Mouse (Mus musculus): Measurements from ENCODE around the gene Stk39. TPM values are rescaled to one million over a fixed set of nuclear protein-coding genes. Genes with fewer than 3 reads are reported as not detected.

Stk39 gene
- total RNA-seq, 1 experiment, result 5.0 TPM

DNA sequence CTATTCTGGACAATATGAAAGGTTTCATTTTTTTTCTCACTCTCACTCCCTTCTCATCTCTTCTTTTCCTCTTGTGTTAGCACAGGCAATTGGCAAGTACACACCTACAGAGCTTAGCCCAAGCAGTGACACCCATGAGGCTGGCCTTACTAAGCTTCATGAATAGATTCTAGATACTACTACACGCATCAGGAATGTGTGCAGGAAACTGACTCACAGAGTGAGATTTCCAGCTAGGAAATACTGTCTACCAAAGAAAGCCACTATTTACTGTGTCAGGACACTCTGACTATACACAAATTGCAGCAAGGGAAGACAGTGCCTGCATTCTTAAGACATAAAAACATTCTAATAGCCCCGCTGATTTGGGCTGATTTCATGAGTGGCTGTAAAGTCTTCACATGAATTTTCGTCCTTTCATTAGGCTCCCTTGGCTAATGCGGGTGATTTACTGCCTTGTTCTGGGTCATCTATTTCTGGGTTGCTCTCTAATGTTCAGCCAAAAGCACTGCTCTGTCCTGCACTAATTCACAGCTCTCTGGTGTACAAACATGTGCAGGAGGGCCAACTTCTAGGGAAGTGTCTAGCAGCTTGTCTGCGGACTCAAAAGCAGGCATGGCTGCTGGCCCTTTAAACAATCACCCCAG is 249.7 kb downstream of the Stk39 start:
- Histone ChIP-seq H3K4me3 (ENCODE audit: insufficient read depth in 1 of 2, low read depth in 1 of 2, low read length in 2 of 2, poor library complexity in 1 of 2, severe bottlenecking in 1 of 2) (no peak overlapping the region), H3K4me1 (ENCODE audit: control insufficient read depth in 2 of 2, insufficient read depth in 2 of 2, low read length in 2 of 2, poor library complexity in 1 of 2) (peaks cover 0 to 1% of the 10 kb centered on the region in 2 experiments; a peak in 1 of 4 replicates), H3K9ac (ENCODE audit: insufficient read depth, low read depth, low read length, poor library complexity, severe bottlenecking) (no peak overlapping the region), H3K9me3 (ENCODE audit: control insufficient read depth, insufficient read depth, low read depth, low read length) (no peaks in the 10 kb centered on the region), H3K27ac (ENCODE audit: insufficient read depth, low read depth, low read length, poor library complexity, severe bottlenecking) (no peak overlapping the region), H3K36me3 (ENCODE audit: control insufficient read depth, insufficient read depth, low read length, poor library complexity, severe bottlenecking) (no peaks in the 10 kb centered on the region; the same call in 1 of the 2 replicates)
- TF ChIP-seq HCFC1 (IDR thresholded peaks at IDR 0.05; ENCODE audit: borderline replicate concordance, insufficient read depth, low read length) (no peak), MAFK (IDR thresholded peaks at IDR 0.05; ENCODE audit: insufficient read depth, low read depth, low read length) (no peak)
- no peak for DNase-seq (ENCODE audit: low read depth, low spot score)
- in situ Hi-C loops (cut with MboI; ENCODE audit: low sequenced_read_pairs in 2 of 2, unreplicated experiment in 2 of 2), result no loop called here

DNA sequence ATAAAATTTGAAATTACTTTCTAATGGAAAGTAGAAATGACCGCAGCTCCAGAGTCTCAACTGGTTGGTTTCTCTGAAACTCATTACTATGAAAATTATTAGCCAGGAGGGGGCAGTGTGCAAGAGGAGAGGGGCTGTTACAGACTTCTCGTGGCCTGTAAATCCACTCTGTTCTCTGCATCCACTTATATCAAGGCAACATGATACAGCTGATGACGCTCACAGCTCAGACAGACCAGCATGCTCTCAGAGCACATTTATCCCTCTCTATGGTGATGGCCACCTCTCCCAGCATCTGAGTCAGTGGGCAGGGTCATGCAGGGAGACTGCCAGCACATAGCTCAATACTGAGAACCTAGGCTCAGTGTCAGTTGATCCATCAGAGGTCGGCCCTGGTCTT is 250.8 kb downstream of the Stk39 start:
- no peak overlapping the region for H3K9ac ChIP-seq (ENCODE audit: insufficient read depth, low read depth, low read length, poor library complexity, severe bottlenecking)
- no peak overlapping the region for H3K27ac ChIP-seq (ENCODE audit: insufficient read depth, low read depth, low read length, poor library complexity, severe bottlenecking)
- no peak overlapping the region for H3K4me3 ChIP-seq (ENCODE audit: insufficient read depth in 1 of 2, low read depth in 1 of 2, low read length in 2 of 2, poor library complexity in 1 of 2, severe bottlenecking in 1 of 2)
- no peak for DNase-seq (ENCODE audit: low read depth, low spot score)
- no peaks in the 10 kb centered on the region for H3K36me3 ChIP-seq (ENCODE audit: control insufficient read depth, insufficient read depth, low read length, poor library complexity, severe bottlenecking)
- TF ChIP-seq HCFC1 (IDR thresholded peaks at IDR 0.05; ENCODE audit: borderline replicate concordance, insufficient read depth, low read length) (no peak), ZC3H11A (IDR thresholded peaks at IDR 0.05; ENCODE audit: borderline replicate concordance, low read depth, low read length) (no peak), CHD2 (IDR thresholded peaks at IDR 0.05; ENCODE audit: low read depth, low read length) (no peak), ZNF384 (IDR thresholded peaks at IDR 0.05; ENCODE audit: low read depth, low read length) (no peak), MAFK (IDR thresholded peaks at IDR 0.05; ENCODE audit: insufficient read depth, low read depth, low read length) (no peak)
- no peaks in the 10 kb centered on the region for H3K9me3 ChIP-seq (ENCODE audit: control insufficient read depth, insufficient read depth, low read depth, low read length)
- in situ Hi-C loops (cut with MboI; ENCODE audit: low sequenced_read_pairs in 2 of 2, unreplicated experiment in 2 of 2), result no loop called here
- peaks cover 0 to 1% of the 10 kb centered on the region in 2 experiments; a peak in 1 of 4 replicates for H3K4me1 ChIP-seq (ENCODE audit: control insufficient read depth in 2 of 2, insufficient read depth in 2 of 2, low read length in 2 of 2, poor library complexity in 1 of 2)

DNA sequence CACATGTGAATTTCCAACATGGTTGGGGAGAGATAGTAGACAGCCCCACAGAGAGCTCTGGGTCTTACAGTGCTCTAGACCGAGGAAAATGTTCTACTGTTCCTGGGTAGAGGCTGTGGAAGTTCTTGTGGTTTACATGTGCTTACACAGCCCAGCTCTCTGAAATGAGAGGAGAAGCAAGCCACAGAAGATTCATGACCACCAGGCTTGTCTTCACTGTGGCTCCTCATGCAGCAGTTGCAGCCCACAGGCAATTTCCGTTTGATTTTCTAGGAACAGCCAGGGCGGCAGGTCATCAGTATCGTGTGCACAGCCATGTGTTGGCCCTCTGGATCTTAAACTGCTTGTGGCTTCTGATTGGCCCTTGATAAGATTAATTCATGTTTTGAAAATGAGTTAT is 252.2 kb downstream of the Stk39 start:
- Histone ChIP-seq H3K4me3 (ENCODE audit: insufficient read depth in 1 of 2, low read depth in 1 of 2, low read length in 2 of 2, poor library complexity in 1 of 2, severe bottlenecking in 1 of 2) (no peak overlapping the region), H3K9ac (ENCODE audit: insufficient read depth, low read depth, low read length, poor library complexity, severe bottlenecking) (no peak overlapping the region), H3K36me3 (ENCODE audit: control insufficient read depth, insufficient read depth, low read length, poor library complexity, severe bottlenecking) (no peaks in the 10 kb centered on the region), H3K9me3 (ENCODE audit: control insufficient read depth, insufficient read depth, low read depth, low read length) (no peaks in the 10 kb centered on the region), H3K4me1 (ENCODE audit: control insufficient read depth in 2 of 2, insufficient read depth in 2 of 2, low read length in 2 of 2, poor library complexity in 1 of 2) (peaks cover 0 to 1% of the 10 kb centered on the region in 2 experiments; a peak in 1 of 4 replicates), H3K27ac (ENCODE audit: insufficient read depth, low read depth, low read length, poor library complexity, severe bottlenecking) (no peak overlapping the region)
- no peak for TF ChIP-seq ZC3H11A (IDR thresholded peaks at IDR 0.05; ENCODE audit: borderline replicate concordance, low read depth, low read length)
- no peak for TF ChIP-seq ZNF384 (IDR thresholded peaks at IDR 0.05; ENCODE audit: low read depth, low read length)
- no peak for TF ChIP-seq HCFC1 (IDR thresholded peaks at IDR 0.05; ENCODE audit: borderline replicate concordance, insufficient read depth, low read length)
- no peak for TF ChIP-seq CHD2 (IDR thresholded peaks at IDR 0.05; ENCODE audit: low read depth, low read length)
- TF ChIP-seq MAFK (IDR thresholded peaks at IDR 0.05; ENCODE audit: insufficient read depth, low read depth, low read length), result no peak
- no peak for DNase-seq (ENCODE audit: low read depth, low spot score)
- in situ Hi-C loops (cut with MboI; ENCODE audit: low sequenced_read_pairs in 2 of 2, unreplicated experiment in 2 of 2), result loop anchor here in 1 of 2 experiments (10.0 kb wide), 1 partner anchor 135 kb away; no protein-coding TSS in a partner anchor

DNA sequence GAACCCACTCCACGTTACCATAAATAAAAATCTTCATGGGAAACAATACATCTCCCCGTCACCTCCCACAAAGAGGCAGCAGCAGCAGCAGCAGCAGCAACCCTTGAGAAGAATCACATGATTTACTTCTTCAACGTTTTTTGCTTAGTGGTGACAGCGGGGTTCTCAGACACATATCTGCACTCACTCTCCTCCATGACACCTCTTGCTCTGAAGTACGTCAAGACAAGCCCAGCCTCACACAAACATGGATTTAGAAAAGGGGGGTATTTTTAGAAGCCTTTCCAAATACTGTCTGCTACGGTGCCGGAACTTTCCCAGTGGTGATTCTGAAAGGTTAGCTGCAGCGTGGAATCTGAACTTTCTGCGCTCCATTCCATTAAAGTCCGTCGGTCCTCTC is 256.9 kb downstream of the Stk39 start:
- no peak overlapping the region for H3K4me3 ChIP-seq (ENCODE audit: insufficient read depth in 1 of 2, low read depth in 1 of 2, low read length in 2 of 2, poor library complexity in 1 of 2, severe bottlenecking in 1 of 2)

More for the DNA sequence above, 256.9 kb downstream of the Stk39 start:
- H3K4me1 ChIP-seq (ENCODE audit: control insufficient read depth in 2 of 2, insufficient read depth in 2 of 2, low read length in 2 of 2, poor library complexity in 1 of 2), result no peaks in the 10 kb centered on the region
- no peaks in the 10 kb centered on the region for H3K9me3 ChIP-seq (ENCODE audit: control insufficient read depth, insufficient read depth, low read depth, low read length)
- TF ChIP-seq CHD2 (IDR thresholded peaks at IDR 0.05; ENCODE audit: low read depth, low read length), result no peak
- TF ChIP-seq ZC3H11A (IDR thresholded peaks at IDR 0.05; ENCODE audit: borderline replicate concordance, low read depth, low read length), result no peak
- no peak for TF ChIP-seq ZNF384 (IDR thresholded peaks at IDR 0.05; ENCODE audit: low read depth, low read length)
- TF ChIP-seq MAFK (IDR thresholded peaks at IDR 0.05; ENCODE audit: insufficient read depth, low read depth, low read length), result no peak
- no peak for TF ChIP-seq HCFC1 (IDR thresholded peaks at IDR 0.05; ENCODE audit: borderline replicate concordance, insufficient read depth, low read length)
- H3K27ac ChIP-seq (ENCODE audit: insufficient read depth, low read depth, low read length, poor library complexity, severe bottlenecking), result no peak overlapping the region
- no peak overlapping the region for H3K9ac ChIP-seq (ENCODE audit: insufficient read depth, low read depth, low read length, poor library complexity, severe bottlenecking)
- in situ Hi-C loops (cut with MboI; ENCODE audit: low sequenced_read_pairs in 2 of 2, unreplicated experiment in 2 of 2), result loop anchor here in 1 of 2 experiments (10.0 kb wide), 1 partner anchor 140 kb away; no protein-coding TSS in a partner anchor
- DNase-seq (ENCODE audit: low read depth, low spot score), result no peak
- H3K36me3 ChIP-seq (ENCODE audit: control insufficient read depth, insufficient read depth, low read length, poor library complexity, severe bottlenecking), result no peaks in the 10 kb centered on the region

All from ES-E14 (cell line).